Mouse (Mus musculus): ENCODE measurements around the gene Cyld. TPM values are rescaled to one million over a fixed set of nuclear protein-coding genes. Genes with fewer than 3 reads are reported as not detected.

Cyld gene
- total and polyA plus RNA-seq, 3 experiments = 7.2 to 7.8 TPM; not detected in 1

- Histone ChIP-seq H3K79me2 (ENCODE audit: control insufficient read depth, insufficient read depth, low read length, poor library complexity) (no peaks in the 10 kb centered on the region), H3K27ac (ENCODE audit: control insufficient read depth, low read depth, low read length) (no peak overlapping the region), H3K9ac (ENCODE audit: control insufficient read depth, low read depth, low read length, poor library complexity, severe bottlenecking) (no peak overlapping the region), H3K36me3 (ENCODE audit: control insufficient read depth in 1 of 2, insufficient read depth in 2 of 2, low read length in 2 of 2) (no peaks in the 10 kb centered on the region), H3K4me1 (ENCODE audit: control insufficient read depth in 1 of 2, insufficient read depth in 2 of 2, low read length in 2 of 2) (no peaks in the 10 kb centered on the region), H3K9me3 (replicated peaks; ENCODE audit: insufficient read depth, low read length) (no peaks in the 10 kb centered on the region), H3K4me3 (ENCODE audit: control insufficient read depth in 1 of 2, insufficient read depth in 1 of 2, low read depth in 2 of 2, low read length in 2 of 2) (no peak overlapping the region), H3K27me3 (ENCODE audit: control insufficient read depth in 1 of 2, insufficient read depth in 2 of 2, low read length in 2 of 2) (no peaks in the 10 kb centered on the region)
- TF ChIP-seq POLR2AphosphoS2 (IDR thresholded peaks at IDR 0.05; ENCODE audit: low read length) (no peak), POLR2A (IDR thresholded peaks at IDR 0.05; ENCODE audit: control insufficient read depth in 1 of 2, insufficient read depth in 1 of 2, low read depth in 1 of 2, low read length in 2 of 2, poor library complexity in 1 of 2) (no peak), E2F4 (IDR thresholded peaks at IDR 0.05; ENCODE audit: borderline replicate concordance, low read depth, low read length) (no peak), JUND (IDR thresholded peaks at IDR 0.05; ENCODE audit: low read depth, low read length) (no peak), HCFC1 (IDR thresholded peaks at IDR 0.05; ENCODE audit: low read depth, low read length) (no peak), NRF1 (IDR thresholded peaks at IDR 0.05; ENCODE audit: insufficient read depth, low read depth, low read length, poor library complexity, severe bottlenecking) (no peak), TBP (IDR thresholded peaks at IDR 0.05; ENCODE audit: low read depth, low read length) (no peak), CHD1 (IDR thresholded peaks at IDR 0.05; ENCODE audit: low read depth, low read length) (no peak), KAT2A (conservative IDR thresholded peaks at IDR 0.05; ENCODE audit: low read depth, low read length) (no peak), TAL1 (IDR thresholded peaks at IDR 0.05; ENCODE audit: low read length) (no peak), MAFK (IDR thresholded peaks at IDR 0.05; ENCODE audit: borderline replicate concordance, low read depth, low read length) (no peak), CHD2 (IDR thresholded peaks at IDR 0.05; ENCODE audit: low read length) (no peak), MAX (IDR thresholded peaks at IDR 0.05; ENCODE audit: low read length) (no peak), MAZ (IDR thresholded peaks at IDR 0.05; ENCODE audit: low read depth, low read length) (no peak)
- no peak for DNase-seq (ENCODE audit: low read depth, low spot score)
Measured at GRCm38 (mm10) chr8:88681046-88681445, 15.8 kb upstream of the Cyld start.

- H3K27me3 ChIP-seq (ENCODE audit: control insufficient read depth in 1 of 2, insufficient read depth in 2 of 2, low read length in 2 of 2) = no peaks in the 10 kb centered on the region
- no peaks in the 10 kb centered on the region for H3K4me1 ChIP-seq (ENCODE audit: control insufficient read depth in 1 of 2, insufficient read depth in 2 of 2, low read length in 2 of 2)
- no peaks in the 10 kb centered on the region for H3K36me3 ChIP-seq (ENCODE audit: control insufficient read depth in 1 of 2, insufficient read depth in 2 of 2, low read length in 2 of 2)
- TF ChIP-seq CHD2 (IDR thresholded peaks at IDR 0.05; ENCODE audit: low read length) = no peak
- no peak overlapping the region for H3K9ac ChIP-seq (ENCODE audit: control insufficient read depth, low read depth, low read length, poor library complexity, severe bottlenecking)
- DNase-seq (ENCODE audit: low read depth, low spot score) = no peak
- no peak overlapping the region for H3K27ac ChIP-seq (ENCODE audit: control insufficient read depth, low read depth, low read length)
- H3K4me3 ChIP-seq (ENCODE audit: control insufficient read depth in 1 of 2, insufficient read depth in 1 of 2, low read depth in 2 of 2, low read length in 2 of 2) = no peak overlapping the region
- H3K79me2 ChIP-seq (ENCODE audit: control insufficient read depth, insufficient read depth, low read length, poor library complexity) = no peaks in the 10 kb centered on the region
- H3K9me3 ChIP-seq (replicated peaks; ENCODE audit: insufficient read depth, low read length) = no peaks in the 10 kb centered on the region
Measured at GRCm38 (mm10) chr8:88683656-88684289, 13.1 kb upstream of the Cyld start.

All from MEL (cell line).